Mouse (Mus musculus): ENCODE results near the gene Zfp27.

GRCm38 (mm10) chr7:29918062-29918453, 11.7 kb upstream of the Zfp27 start:
- TF ChIP-seq CTCF (IDR thresholded peaks at IDR 0.05; ENCODE audit: low read depth, low read length), result no peak
- no peak for TF ChIP-seq GATA2 (IDR thresholded peaks at IDR 0.05; ENCODE audit: borderline replicate concordance, low read depth, low read length)
- TF ChIP-seq GATA1 (IDR thresholded peaks at IDR 0.05; ENCODE audit: borderline replicate concordance, low read length), result no peak
- no peak for TF ChIP-seq POLR2AphosphoS5 (IDR thresholded peaks at IDR 0.05; ENCODE audit: insufficient replicate concordance, low read depth, low read length)
